Mouse (Mus musculus): ENCODE results near the gene Fgfbp3. TPM values are rescaled to one million over a fixed set of nuclear protein-coding genes. Genes with fewer than 3 reads are reported as not detected.

Fgfbp3 gene
- 0.26 TPM for polyA plus RNA-seq (2017; shearing (Covaris generic))

GRCm38 (mm10) chr19:36919466-36919865 lies at the start of gene Fgfbp3:
Gene Fgfbp3, minus strand, starts transcription at chr19:36919615.

DNA sequence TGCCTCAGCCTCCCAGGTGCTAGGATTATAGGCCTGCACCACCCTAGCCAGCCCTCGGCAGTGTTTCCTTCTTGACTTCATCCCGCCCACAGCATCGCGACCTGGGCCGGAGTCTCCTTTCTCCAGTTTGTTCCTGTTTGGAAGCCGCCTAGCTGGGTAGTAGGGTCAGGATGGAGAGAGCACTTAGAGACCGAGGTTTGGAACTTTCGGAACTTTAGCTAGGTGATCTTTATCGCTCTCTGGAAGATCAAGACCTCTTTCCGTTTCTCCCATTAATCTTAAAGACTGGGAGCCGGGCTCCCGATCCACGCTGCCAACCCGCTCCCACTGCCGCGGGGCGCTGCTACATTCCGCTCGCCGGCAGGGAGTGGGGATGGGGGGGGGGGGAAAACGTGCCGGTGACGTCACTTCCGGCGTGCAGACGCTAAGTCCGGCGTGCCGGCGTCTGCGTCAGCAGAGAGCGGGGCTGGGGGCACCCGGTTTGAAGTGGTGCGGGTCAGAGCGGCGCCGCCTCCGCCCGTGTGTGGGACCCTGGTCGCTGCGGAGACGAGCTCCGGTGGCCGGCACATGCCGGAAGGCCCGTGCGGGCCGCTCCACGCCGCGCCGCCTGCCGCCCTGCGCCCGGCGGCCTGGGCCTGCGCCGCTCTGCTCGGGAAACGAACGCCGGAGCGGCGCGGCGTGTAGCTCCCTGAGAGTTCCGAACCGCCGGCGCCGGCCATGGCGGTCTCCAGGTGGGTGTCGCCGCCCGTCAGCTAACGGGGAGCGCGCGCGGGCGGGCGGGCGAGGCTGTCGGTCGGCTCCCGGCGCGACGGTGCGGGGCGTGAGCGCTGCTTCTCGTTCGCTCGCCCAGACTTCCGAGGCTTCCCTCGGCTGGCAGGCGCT lies 6.5 kb upstream of the Fgfbp3 start, which contains the start of gene Btaf1:
Btaf1 (plus strand) TSS at position 409 of the 882 bp plus-strand sequence.

Other genes with a start within 250 kb of the Fgfbp3 start
- not detected for gene Ppp1r3c, start 183.0 kb downstream of the Fgfbp3 start, polyA plus RNA-seq (2017; shearing (Covaris generic))
- gene Tnks2, start 85.4 kb downstream of the Fgfbp3 start, polyA plus RNA-seq (2017; shearing (Covaris generic)), result 12.1 TPM
- 5.7 TPM for gene Btaf1, start 6.5 kb upstream of the Fgfbp3 start, polyA plus RNA-seq (2017; shearing (Covaris generic))